Mouse (Mus musculus): ENCODE data around the gene Yif1a.

DNA sequence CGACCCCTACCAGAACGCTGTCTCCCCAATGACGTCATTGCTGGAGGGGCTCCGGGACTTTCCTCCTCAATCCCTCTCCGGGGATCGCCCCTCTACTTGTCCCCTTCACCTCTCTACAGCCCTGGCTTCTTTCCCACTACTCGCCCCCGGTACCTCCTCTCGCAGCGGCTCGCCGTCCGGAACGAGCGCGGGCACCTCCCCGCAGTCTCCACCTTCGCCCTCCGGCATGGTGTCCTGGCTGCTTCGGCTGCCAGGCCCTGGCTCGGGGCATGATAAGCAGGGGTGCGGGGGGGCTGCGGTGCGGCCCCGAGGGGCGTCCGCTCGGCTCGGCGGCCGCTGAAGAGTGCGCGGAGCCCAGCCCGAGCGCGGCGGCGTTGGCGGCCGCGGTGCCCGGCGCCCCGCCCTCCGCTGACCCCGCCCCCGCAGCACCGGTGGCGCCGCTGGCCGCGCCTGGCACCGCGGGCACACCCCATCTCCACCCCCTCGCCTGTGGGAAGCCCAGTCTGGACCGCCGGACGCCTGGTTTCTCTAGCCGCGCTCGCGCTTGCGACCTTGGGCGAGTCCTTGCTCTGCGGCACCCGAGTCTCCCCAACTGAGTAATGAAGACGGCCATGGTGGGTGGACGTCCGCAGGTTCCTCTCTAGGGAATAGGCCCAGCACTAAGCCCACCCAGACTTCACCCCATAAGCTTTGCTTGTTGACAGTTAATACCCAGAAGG is 3.0 kb upstream of the Yif1a start, which contains the start of gene Tmem151a:
- TF ChIP-seq CTCF (IDR thresholded peaks at IDR 0.05; ENCODE audit: control insufficient read depth, insufficient read depth, insufficient read length) (no peak), MAX (IDR thresholded peaks at IDR 0.05) (no peak), USF1 (IDR thresholded peaks at IDR 0.05; ENCODE audit: low read depth) (no peak)

Data from C2C12 (cell line).